In the genomic region with DNA sequence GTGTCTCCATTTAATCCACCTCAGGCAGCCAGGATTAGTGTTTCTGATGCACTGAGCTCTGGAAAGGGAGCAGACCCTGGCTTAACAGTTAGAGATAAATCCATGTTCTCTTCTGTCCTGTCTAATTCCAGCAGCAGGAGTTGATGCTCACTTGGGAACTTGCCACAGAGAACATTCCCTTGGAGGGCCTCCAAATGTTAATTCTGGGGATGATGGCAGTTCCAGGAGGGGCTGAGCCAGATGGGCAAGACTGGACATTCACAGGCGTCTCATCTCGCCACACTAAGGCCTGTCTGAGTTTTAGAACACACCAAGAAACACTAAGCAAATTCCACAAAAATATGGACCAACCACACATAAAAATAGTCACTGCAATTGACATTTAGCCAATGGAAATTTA, we compare ENCODE assay signal across 11 mouse cellular contexts.
DNase-seq lines count a peak whose midpoint lies in the region; ATAC-seq lines count a peak whose summit lies in the region.
"Had no signal": no experiment of that assay in that cellular context is flagged by ENCODE, and none has a peak within 500 bp of the region (broad histone marks: within the 10 kb centered on the region; RNA-seq: fewer than 3 reads in every experiment).

No protein-coding gene starts in this region.

- H3K9me3 ChIP-seq in embryonic facial prominence, embryonic 15.5 days (replicated peaks) = no peaks in the 10 kb centered on the region
- H3K9me3 ChIP-seq in hindbrain, embryonic 13.5 days = no peaks in the 10 kb centered on the region; the same call in 1 of the 2 replicates

- H3K27ac ChIP-seq in embryonic facial prominence, embryonic 15.5 days (replicated peaks) = peak overlapping the region; percentile 52; the same call in 1 of the 2 replicates
- H3K27ac ChIP-seq in hindbrain, embryonic 13.5 days = no peak overlapping the region

- H3K4me3 ChIP-seq in embryonic facial prominence, embryonic 15.5 days (replicated peaks) = no peak overlapping the region
- no peak overlapping the region for H3K4me3 ChIP-seq in hindbrain, embryonic 13.5 days

- H3K4me2 ChIP-seq in embryonic facial prominence, embryonic 15.5 days (replicated peaks) = no peak overlapping the region
- H3K4me2 ChIP-seq in hindbrain, embryonic 13.5 days = no peak overlapping the region
- H3K4me2 ChIP-seq: liver, embryonic 11.5 days had no signal

- H3K27me3 ChIP-seq in embryonic facial prominence, embryonic 15.5 days = no peaks in the 10 kb centered on the region
- H3K27me3 ChIP-seq in hindbrain, embryonic 13.5 days = no peaks in the 10 kb centered on the region

- peak; percentile 14 for DNase-seq in kidney, postnatal 10 days
- no peak for DNase-seq in kidney, adult 11 months
- peak; percentile 80 for DNase-seq in Muller cell, postnatal 12 days (ENCODE audit: inconsistent ontology term)
- DNase-seq in heart, postnatal 4 days = peak; percentile 77
- DNase-seq in T-cell, adult 2 months (ENCODE audit: low spot score) = no peak
- no peak for DNase-seq in ovary, adult 18-20 months (ENCODE audit: low spot score)
- DNase-seq: adrenal gland, adult 8-10 months; forebrain, postnatal 0 days had no signal

- ATAC-seq in embryonic facial prominence, embryonic 15.5 days (ENCODE audit: insufficient number of reproducible peaks, low FRiP score, low TSS enrichment, low read depth) = no peak
- ATAC-seq in hindbrain, embryonic 13.5 days (ENCODE audit: low FRiP score) = no peak
- ATAC-seq: forebrain, postnatal 0 days had no signal

- 0 out of 2 replicates have a peak, but pooled peaks cover 8% of the 10 kb centered on the region for H3K4me1 ChIP-seq in embryonic facial prominence, embryonic 15.5 days
- H3K4me1 ChIP-seq in hindbrain, embryonic 13.5 days (replicated peaks) = no peaks in the 10 kb centered on the region

- H3K36me3 ChIP-seq in embryonic facial prominence, embryonic 15.5 days = no peaks in the 10 kb centered on the region
- no peaks in the 10 kb centered on the region for H3K36me3 ChIP-seq in hindbrain, embryonic 13.5 days

- 39% methylated on average over 2 of the region's 2 CpGs for WGBS in embryonic facial prominence, embryonic 15.5 days
- 83% methylated on average over 2 of the region's 2 CpGs for WGBS in hindbrain, embryonic 13.5 days

- no peak overlapping the region for H3K9ac ChIP-seq in embryonic facial prominence, embryonic 15.5 days
- no peak overlapping the region for H3K9ac ChIP-seq in hindbrain, embryonic 13.5 days
- H3K9ac ChIP-seq: forebrain, postnatal 0 days had no signal

Comparison
In these comparisons a context has a peak if more than half of its experiments do, and no peak if none do; other contexts are left out.
1. DNase-seq: peak in kidney, postnatal 10 days (single experiment), Muller cell, postnatal 12 days (single experiment) and heart, postnatal 4 days (single experiment); none in kidney, adult 11 months (single experiment), T-cell, adult 2 months (single experiment) and ovary, adult 18-20 months (single experiment).